Mouse (Mus musculus): Measurements from ENCODE around the gene Pet117.

The Pet117 gene

DNA sequence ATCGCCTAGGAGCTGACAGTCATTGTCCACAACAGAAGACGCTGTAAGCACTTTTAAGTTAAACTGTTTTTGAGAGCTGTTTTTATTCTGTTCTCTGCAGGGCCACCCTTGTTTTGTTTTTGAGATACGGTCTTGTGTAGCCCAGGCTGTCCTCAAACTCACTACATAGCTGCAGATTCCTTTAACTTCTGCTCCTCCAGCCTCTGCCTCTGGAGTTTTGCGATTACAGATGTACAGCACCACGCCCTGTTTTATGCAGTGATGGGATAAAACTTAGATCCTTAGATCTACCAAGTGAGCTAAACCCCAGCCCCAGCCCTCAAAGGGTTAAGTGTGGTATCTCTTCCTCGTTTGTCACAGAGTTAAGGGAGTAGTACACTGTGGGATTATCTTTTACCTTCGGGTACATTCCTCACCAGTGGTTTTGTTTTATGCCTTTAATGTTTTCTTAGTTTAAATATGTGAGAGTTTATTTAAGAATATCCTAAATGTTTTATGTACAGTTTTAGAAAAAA lies 13.9 kb downstream of the Pet117 start:
- no peak for DNase-seq (ENCODE audit: low spot score)

DNA sequence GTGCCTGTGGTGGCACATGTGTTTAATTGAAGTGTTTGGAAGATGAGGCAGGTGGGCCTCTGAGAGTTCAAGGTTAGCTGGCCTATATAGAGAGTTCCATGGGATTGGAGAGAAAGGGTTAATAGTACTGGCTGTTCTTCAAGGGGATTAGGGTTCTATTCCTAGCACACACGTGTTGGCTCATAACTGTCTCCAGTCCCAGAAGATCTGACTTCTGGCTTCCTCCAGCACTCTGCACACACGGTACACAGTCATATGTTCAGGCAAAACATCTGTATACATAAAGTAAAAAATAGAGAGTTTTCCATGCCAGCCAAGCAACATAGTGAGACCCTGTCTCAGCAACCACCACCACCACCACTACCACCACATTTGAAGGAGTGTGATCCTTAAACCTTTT lies 17.5 kb downstream of the Pet117 start:
- no peak for DNase-seq (ENCODE audit: low spot score)

DNA sequence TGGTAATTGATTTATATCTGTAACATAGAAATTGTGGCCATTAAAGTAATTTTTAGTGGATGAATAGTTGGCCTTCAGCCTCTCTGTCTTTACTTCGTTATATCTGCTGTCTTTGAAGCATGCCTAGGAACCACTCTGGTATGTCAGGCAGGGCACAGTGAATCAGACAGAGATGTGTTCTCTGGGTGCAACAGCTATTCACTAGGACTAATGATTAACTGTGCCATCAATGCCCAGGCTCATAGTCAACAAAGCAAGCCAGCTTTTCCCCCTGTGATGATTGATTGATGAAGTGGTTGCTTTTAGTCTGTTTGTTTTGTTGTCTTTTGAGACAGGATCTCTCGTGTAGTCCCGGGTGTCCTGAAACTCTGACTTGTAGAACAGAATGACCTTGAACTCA lies 19.6 kb downstream of the Pet117 start:
- no peak for DNase-seq (ENCODE audit: low spot score)

DNA sequence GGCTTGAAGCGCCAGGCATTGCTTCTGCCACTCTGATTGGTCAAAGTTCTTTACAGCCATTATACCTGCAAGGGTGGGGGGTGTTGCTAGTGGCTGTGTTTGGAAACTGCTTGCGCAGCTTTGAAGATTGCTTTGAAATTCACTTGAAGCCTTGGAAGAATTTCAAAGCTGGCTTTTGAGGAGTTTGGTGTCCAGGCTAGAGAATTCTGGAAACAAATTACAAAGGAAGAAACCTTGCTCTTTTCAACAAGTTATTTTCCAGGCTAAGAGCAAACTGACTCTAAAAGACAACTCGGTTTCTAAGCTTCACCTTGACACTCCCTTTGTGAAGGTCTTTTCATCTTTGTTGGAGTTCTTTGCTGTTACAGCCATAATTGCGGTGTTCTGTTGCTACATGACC lies 30.7 kb downstream of the Pet117 start:
- DNase-seq (ENCODE audit: low spot score) = no peak

DNA sequence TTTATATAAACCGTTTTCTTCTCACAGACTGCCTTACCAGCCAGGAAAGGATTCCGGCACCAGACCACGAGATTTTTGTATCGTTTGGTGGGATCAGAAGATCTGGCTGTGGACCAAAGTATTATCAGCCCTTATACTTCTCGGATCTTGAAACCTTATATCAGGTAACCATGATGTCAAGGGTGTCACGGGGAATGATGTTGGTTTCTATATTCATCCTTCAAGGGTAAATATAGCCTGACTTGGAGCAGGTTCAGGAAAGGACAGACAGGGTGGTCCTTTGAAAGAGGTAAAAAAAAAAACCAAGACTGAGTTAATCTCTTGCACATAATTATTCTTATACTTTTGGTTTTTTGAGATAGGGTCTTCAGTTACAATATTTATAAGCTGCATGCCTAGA lies 31.9 kb downstream of the Pet117 start:
- no peak for DNase-seq (ENCODE audit: low spot score)

DNA sequence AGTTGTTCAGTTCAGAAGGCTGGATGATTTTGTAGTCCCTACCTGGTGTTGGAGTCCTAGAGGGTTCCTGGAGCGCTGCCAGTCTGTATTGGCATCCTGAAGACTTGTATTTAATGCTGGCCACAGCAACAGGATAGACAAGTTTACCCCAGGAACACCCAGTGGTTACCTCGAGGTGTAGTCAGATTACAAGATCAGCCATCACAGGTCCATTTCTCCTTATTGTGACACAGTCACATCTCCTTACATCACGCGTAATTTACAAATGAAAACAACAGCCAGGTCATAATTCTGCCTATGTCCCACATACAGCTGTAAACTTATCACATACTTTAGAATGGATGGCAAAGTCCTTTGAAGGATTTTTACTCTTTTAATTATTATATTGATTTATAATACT lies 40.2 kb downstream of the Pet117 start:
- DNase-seq (ENCODE audit: low spot score) = no peak

DNA sequence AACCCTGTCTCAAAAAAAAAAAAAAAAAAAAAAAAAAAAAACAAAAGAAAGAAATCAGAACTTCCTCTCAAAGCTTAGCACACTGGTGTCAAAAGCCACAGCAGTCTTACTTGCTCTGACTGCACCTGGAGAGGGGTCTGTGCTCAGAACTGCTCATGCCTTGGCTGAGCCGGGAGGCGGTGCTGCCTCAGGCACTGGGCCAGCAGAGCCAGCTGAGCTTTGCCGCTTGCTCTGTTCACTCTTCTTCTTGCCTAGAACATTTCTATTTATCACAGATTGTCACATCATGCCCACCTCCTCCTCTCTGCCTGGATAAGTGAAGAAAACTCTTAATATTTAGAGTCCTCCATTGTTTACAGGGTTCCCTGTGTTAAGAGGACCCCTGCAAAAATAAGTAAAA lies 41.8 kb downstream of the Pet117 start:
- DNase-seq (ENCODE audit: low spot score) = no peak

DNA sequence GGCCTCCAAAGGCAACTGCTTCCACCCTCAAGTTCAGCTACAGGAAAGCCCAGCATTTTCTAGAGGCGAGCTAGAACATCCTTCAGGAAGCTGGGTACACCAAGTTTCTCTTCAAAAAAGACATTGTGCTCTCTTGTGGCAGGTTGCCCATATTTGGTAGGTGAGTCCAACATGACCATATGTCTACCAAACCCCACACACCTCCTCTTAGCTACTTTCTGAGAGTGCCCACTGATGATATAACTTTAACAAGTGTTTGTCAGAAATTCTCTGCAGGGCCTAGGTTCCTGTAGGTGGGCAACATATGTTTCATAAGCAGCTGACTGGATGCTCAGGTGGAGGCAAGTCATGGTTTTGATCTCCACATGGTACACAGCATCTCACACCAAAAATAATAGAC lies 45.9 kb downstream of the Pet117 start:
- DNase-seq (ENCODE audit: low spot score) = no peak

DNA sequence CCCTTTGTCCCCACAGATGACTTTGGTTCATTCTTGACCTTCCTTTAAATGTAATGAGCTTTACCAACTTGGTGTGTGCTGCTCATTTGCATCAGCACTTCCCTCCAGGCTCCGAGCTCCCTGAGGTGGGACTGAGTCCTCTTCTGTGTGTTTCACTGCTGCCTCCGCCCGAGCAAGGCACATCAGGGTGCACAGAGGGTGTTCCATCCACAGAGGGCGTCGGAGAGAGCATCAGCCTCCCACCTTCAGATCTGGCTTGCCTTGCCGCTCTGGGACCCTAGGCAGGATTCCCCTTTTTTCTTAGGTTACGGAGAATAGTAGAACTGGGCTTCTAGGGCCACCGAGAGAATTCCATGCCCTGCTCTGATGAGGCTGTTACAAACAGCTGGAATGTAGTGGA lies 48.1 kb downstream of the Pet117 start:
- no peak for DNase-seq (ENCODE audit: low spot score)

DNA sequence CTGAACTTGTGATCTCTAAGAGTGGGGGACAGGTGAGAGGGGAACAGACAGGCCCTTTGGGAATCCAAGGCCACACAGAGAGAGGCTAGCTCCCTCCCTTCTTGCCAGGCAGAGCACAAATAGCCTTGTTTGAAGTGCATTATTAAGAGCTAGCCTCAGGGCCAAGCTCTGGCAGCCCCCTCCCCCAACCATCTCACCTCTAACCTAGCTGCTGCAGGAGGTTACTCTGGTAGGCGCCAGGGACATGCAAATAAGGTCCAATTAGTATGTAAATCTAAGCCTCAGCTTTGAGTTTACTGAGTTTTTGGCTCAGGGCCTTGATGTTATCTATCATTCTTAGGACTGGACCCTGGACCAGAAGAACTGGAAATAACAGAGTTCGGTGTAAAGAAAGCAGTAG lies 49.3 kb downstream of the Pet117 start:
- no peak for DNase-seq (ENCODE audit: low spot score)

DNA sequence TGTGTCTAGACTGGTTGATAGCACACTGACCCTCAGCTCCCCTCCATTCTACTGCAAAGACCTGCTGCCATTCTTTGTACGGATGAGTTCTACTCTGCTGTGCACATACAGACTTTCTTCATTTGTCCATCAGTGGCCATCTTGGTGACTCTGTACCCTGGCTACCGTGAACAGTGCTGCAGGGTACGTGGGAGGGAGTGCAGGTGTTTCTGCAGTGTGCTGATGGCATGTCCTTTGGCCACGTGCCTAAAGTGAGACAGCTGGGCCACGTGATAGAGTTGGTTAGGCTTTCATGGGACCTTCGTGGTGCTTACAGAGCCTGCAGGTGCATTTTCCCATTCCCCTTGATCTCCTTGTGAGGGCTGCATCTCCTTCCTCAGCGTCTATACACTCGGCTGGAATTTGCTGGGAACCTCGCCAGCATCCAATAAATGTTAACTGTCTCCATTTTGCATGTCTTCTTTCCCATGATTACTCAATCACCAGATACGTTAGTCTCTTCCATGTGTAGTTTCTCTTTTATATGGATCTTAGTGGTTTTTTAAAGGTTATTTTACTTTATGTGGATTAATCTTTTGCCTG lies 53.4 kb downstream of the Pet117 start:
- no peak for DNase-seq (ENCODE audit: low spot score)

Data from testis, postnatal 14 days (tissue).